Mouse (Mus musculus) CH12.LX (cell line): ENCODE measurements around the gene Itsn1. TPM values are rescaled to one million over a fixed set of nuclear protein-coding genes. Genes with fewer than 3 reads are reported as not detected.

Experiments
- DNase-seq: peaks from one replicate; pipeline ENCODE4 v3.0.0-alpha.2; 2013; ENCODE audit errors: extremely low read depth
- H3K27ac ChIP-seq: 2 replicates; pipeline ENCODE4 v1.5.1; 2012; ENCODE audit warnings: low read depth, mild to moderate bottlenecking, control low read depth, moderate library complexity; ENCODE audit not compliant: insufficient read depth
- H3K27me3 ChIP-seq: replicated peaks from 2 replicates; pipeline ENCODE3; 2012; ENCODE audit warnings: inconsistent platforms
- H3K36me3 ChIP-seq, 2 experiments: replicated peaks in 1 of 2; 2 replicates each; pipeline versions ENCODE3 to v1.6.1; 2012; ENCODE audit warnings: inconsistent platforms in 1 of 2, low read length in 1 of 2, mild to moderate bottlenecking in 1 of 2, mixed read lengths in 1 of 2, moderate library complexity in 1 of 2; ENCODE audit not compliant: control insufficient read depth in 1 of 2, insufficient read depth in 1 of 2
- H3K4me1 ChIP-seq, 2 experiments: 2 replicates each; pipeline ENCODE4 v1.6.1; 2012; ENCODE audit warnings: inconsistent platforms in 1 of 2, moderate library complexity in 1 of 2; ENCODE audit not compliant: insufficient read depth in 2 of 2, control insufficient read depth in 1 of 2
- H3K4me2 ChIP-seq: 2 replicates; pipeline ENCODE4 v1.6.1; 2012; ENCODE audit warnings: low read depth, mild to moderate bottlenecking, control low read depth; ENCODE audit not compliant: poor library complexity, insufficient read depth, severe bottlenecking
- H3K4me3 ChIP-seq, 3 experiments: fragments of 150-350 bp in 1 of 3; sonication (generic) in 1 of 3; replicated peaks in 1 of 3; 2 replicates each; pipeline versions ENCODE3 to v1.5.1; 2011 to 2012; ENCODE audit warnings: low read depth in 2 of 3, low read length in 2 of 3, mild to moderate bottlenecking in 2 of 3, moderate library complexity in 2 of 3, control low read depth in 1 of 3, improper control_type of control experiment in 1 of 3, inconsistent platforms in 1 of 3, mixed read lengths in 1 of 3; ENCODE audit not compliant: poor library complexity in 1 of 3
- H3K79me2 ChIP-seq: replicated peaks from 2 replicates; pipeline ENCODE4 v1.6.1; 2012; ENCODE audit warnings: mild to moderate bottlenecking, moderate library complexity; ENCODE audit not compliant: control insufficient read depth, poor library complexity, insufficient read depth, severe bottlenecking; ENCODE audit errors: extremely low read depth
- H3K9ac ChIP-seq: 2 replicates; pipeline ENCODE4 v1.6.1; 2012; ENCODE audit warnings: low read depth, mild to moderate bottlenecking, control low read depth, moderate library complexity; ENCODE audit not compliant: insufficient read depth
- H3K9me3 ChIP-seq: replicated peaks from 2 replicates; pipeline ENCODE3; 2012; ENCODE audit warnings: low read length, inconsistent platforms, mixed read lengths
- BHLHE40 ChIP-seq: IDR thresholded peaks from 2 replicates; pipeline ENCODE4 v1.6.1; 2011; ENCODE audit warnings: mild to moderate bottlenecking, low read depth, low read length, improper control_type of control experiment
- CHD1 ChIP-seq: IDR thresholded peaks from 2 replicates; pipeline ENCODE4 v1.6.1; 2012; ENCODE audit warnings: low read depth, low read length, improper control_type of control experiment, inconsistent platforms
- CTCF ChIP-seq, 2 experiments: IDR thresholded peaks in 1 of 2; conservative IDR thresholded peaks in 1 of 2; 2 replicates each; pipeline ENCODE4 v1.5.1; 2011 to 2012; ENCODE audit warnings: low read depth in 2 of 2, low read length in 2 of 2, improper control_type of control experiment in 1 of 2, inconsistent platforms in 1 of 2, mild to moderate bottlenecking in 1 of 2, moderate library complexity in 1 of 2
- ELF1 ChIP-seq: IDR thresholded peaks from 2 replicates; pipeline ENCODE4 v1.6.1; 2014; ENCODE audit warnings: low read depth, mild to moderate bottlenecking, inconsistent platforms, low read length, improper control_type of control experiment
- HCFC1 ChIP-seq: IDR thresholded peaks from 2 replicates; pipeline ENCODE4 v1.6.1; 2012; ENCODE audit warnings: low read depth, mild to moderate bottlenecking, inconsistent platforms, low read length, improper control_type of control experiment
- IRF4 ChIP-seq: IDR thresholded peaks from 2 replicates; pipeline ENCODE4 v1.6.1; 2014; ENCODE audit warnings: low read depth, mild to moderate bottlenecking, inconsistent platforms, low read length, improper control_type of control experiment
- MAFK ChIP-seq: IDR thresholded peaks from 2 replicates; pipeline ENCODE4 v1.6.1; 2011; ENCODE audit warnings: low read length, improper control_type of control experiment; ENCODE audit not compliant: insufficient replicate concordance
- MYC ChIP-seq: IDR thresholded peaks from 2 replicates; pipeline ENCODE4 v1.6.1; 2011; ENCODE audit warnings: low read depth, mild to moderate bottlenecking, improper control_type of control experiment, low read length
- NELFE ChIP-seq: IDR thresholded peaks from 2 replicates; pipeline ENCODE4 v1.6.1; 2011; ENCODE audit warnings: low read depth, low read length, improper control_type of control experiment
- NRF1 ChIP-seq: IDR thresholded peaks from 2 replicates; pipeline ENCODE4 v1.6.1; 2014; ENCODE audit warnings: low read depth, mild to moderate bottlenecking, inconsistent platforms, low read length, improper control_type of control experiment, moderate library complexity
- PAX5 ChIP-seq: IDR thresholded peaks from 2 replicates; pipeline ENCODE4 v1.6.1; 2012; ENCODE audit warnings: low read length, inconsistent platforms, mixed read lengths
- POLR2AphosphoS2 ChIP-seq: IDR thresholded peaks from 2 replicates; pipeline ENCODE4 v1.6.1; 2011; ENCODE audit warnings: low read depth, low read length, improper control_type of control experiment
- SIN3A ChIP-seq: IDR thresholded peaks from 2 replicates; pipeline ENCODE4 v1.6.1; 2012; ENCODE audit warnings: low read length, improper control_type of control experiment, inconsistent platforms
- TCF12 ChIP-seq: IDR thresholded peaks from 2 replicates; pipeline ENCODE4 v1.6.1; 2014; ENCODE audit warnings: low read depth, mild to moderate bottlenecking, inconsistent platforms, low read length, improper control_type of control experiment
- UBTF ChIP-seq: IDR thresholded peaks from 2 replicates; pipeline ENCODE4 v1.6.1; 2012; ENCODE audit warnings: low read depth, mild to moderate bottlenecking, inconsistent platforms, low read length, improper control_type of control experiment, moderate library complexity
- ZC3H11A ChIP-seq: IDR thresholded peaks from 2 replicates; pipeline ENCODE4 v1.6.1; 2012; ENCODE audit warnings: low read depth, mild to moderate bottlenecking, inconsistent platforms, low read length, improper control_type of control experiment
- ZKSCAN1 ChIP-seq: IDR thresholded peaks from 2 replicates; pipeline ENCODE4 v1.6.1; 2012; ENCODE audit warnings: low read depth, inconsistent platforms, low read length, improper control_type of control experiment, borderline replicate concordance
- dilution Hi-C: fragments of 300-500 bp; cut with MboI; formaldehyde crosslinking; loops from 2 replicates; pipeline ENCODE4 v1.14.3; 2020; ENCODE audit warnings: low sequenced_read_pairs; ENCODE audit not compliant: extremely low pct_unique_long_range_greater_than_20kb, extremely low pct_ligation_motif_present
- in situ Hi-C: fragments of 300-500 bp; cut with MboI; formaldehyde crosslinking; loops from 3 replicates; pipeline ENCODE4 v1.14.3; 2019; ENCODE audit warnings: low sequenced_read_pairs, low pct_ligation_motif_present, low pct_unique_long_range_greater_than_20kb, mixed read lengths
- polyA plus RNA-seq: library from polyadenylated mRNA; unstranded; fragments of >175 nt; gene quantifications from 2 replicates; pipeline ENCODE4 v1.2.1, GENCODE M21; 2012; ENCODE audit warnings: low read depth; ENCODE audit not compliant: insufficient read length
- total RNA-seq, 2 experiments: library from RNA; depleted of rRNA; stranded (reverse); fragments of 300-350 nt in 1 of 2; fragments of >200 nt in 1 of 2; gene quantifications; 2 replicates each; pipeline ENCODE4 v1.2.3; 2012 to 2014

The Itsn1 gene
- total and polyA plus RNA-seq, 3 experiments: 32.5 to 54.5 (median 46.3) TPM

DNA sequence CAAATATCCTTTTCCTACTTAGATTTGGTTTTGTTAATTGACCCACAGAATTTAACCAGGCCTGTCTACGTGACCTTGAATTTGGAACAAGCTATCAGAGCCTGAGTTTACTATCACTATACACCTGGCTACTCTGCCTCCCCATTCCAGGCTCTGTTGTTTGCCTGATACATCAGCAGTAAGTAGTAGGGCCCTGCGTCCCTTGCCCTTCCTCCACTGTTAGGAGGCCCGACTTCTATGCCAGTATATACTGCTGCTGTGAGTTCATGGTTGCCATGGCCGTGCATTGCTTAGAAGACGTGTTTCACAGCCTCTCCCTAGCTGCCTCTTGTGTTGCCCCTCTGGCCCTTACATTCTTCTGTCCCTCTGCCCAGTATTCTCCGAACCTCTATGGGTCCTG, 42.3 kb downstream of the Itsn1 start:
- DNase-seq: no peak
- Histone ChIP-seq H3K79me2 (peaks cover 12% of the 10 kb centered on the region), H3K9me3 (no peaks in the 10 kb centered on the region)
- in situ Hi-C loops: no loop called here
- no peak for TF ChIP-seq IRF4
- no peak for TF ChIP-seq POLR2AphosphoS2
- no peak for TF ChIP-seq PAX5
- TF ChIP-seq, all 38 proteins: peak for 0
- Histone ChIP-seq H3K4me3 (no peak overlapping the region), H3K27me3 (no peaks in the 10 kb centered on the region), H3K4me1 (peaks cover 0 to 14% of the 10 kb centered on the region in 2 experiments; a peak in 2 of 4 replicates), H3K4me2 (no peak overlapping the region), H3K27ac (no peak overlapping the region), H3K36me3 (peaks cover 0 to 9% of the 10 kb centered on the region in 2 experiments), H3K9ac (no peak overlapping the region)
- dilution Hi-C loops: no loop called here

DNA sequence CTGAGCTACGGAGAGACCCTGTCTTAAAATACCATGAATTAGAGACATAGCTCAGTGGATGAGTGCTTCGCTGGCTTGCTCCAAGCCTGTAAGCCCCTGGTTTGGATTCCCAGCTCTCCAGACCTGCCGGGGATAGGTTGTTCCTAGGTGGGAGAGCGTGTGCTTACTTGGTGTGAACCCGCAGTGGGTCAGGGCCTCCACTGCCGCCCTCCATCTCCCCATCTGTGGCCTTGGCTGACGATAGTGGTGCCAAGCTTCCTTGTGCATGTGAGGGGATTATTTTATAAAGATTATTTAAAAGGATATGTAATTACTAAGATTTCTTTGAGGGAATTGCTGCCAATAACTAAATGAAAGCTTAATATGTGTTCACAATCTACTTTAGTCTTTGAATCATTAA, 43.5 kb downstream of the Itsn1 start:
- TF ChIP-seq NRF1: no peak
- TF ChIP-seq MAFK: no peak
- TF ChIP-seq MYC: no peak
- no peak for TF ChIP-seq CHD1
- TF ChIP-seq SIN3A: no peak
- TF ChIP-seq ZKSCAN1: no peak
- TF ChIP-seq ZC3H11A: no peak
- TF ChIP-seq NELFE: no peak
- no peak for TF ChIP-seq PAX5
- no peak for TF ChIP-seq BHLHE40
- DNase-seq: no peak
- H3K4me3 ChIP-seq: no peak overlapping the region
- in situ Hi-C loops (no loop called here), dilution Hi-C loops (no loop called here)
- peaks cover 3 to 9% of the 10 kb centered on the region in 2 experiments; a peak in 2 of 4 replicates for H3K4me1 ChIP-seq
- no peak overlapping the region for H3K27ac ChIP-seq
- H3K36me3 ChIP-seq: peaks cover 0 to 9% of the 10 kb centered on the region in 2 experiments
- no peak overlapping the region for H3K9ac ChIP-seq
- no peak overlapping the region for H3K4me2 ChIP-seq
- peaks cover 16% of the 10 kb centered on the region for H3K79me2 ChIP-seq
- no peaks in the 10 kb centered on the region for H3K27me3 ChIP-seq
- no peaks in the 10 kb centered on the region for H3K9me3 ChIP-seq

DNA sequence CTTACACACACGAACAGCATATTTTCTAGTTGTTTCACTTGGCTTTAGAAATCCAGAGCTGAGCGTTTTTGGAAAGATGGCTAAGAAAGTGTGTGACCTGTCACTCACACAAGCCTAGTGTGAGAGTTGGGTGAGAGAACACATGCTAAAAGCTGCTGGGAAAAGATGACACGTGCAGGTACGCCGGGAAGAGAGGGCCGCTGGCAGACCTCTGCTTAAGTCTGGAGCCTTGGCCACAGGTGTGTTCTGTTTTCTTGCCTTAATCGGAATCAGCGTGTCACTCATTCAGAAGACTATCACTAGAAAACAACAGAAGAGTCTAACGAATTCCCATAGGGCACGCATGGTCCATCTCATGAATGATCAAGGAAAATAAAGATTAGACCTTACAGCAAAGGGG, 50.5 kb downstream of the Itsn1 start:
- DNase-seq: no peak
- Histone ChIP-seq H3K36me3 (peaks cover 9 to 19% of the 10 kb centered on the region in 2 experiments), H3K9me3 (no peaks in the 10 kb centered on the region), H3K4me2 (no peak overlapping the region), H3K79me2 (peaks cover 15% of the 10 kb centered on the region), H3K27ac (no peak overlapping the region), H3K27me3 (no peaks in the 10 kb centered on the region), H3K4me3 (no peak overlapping the region), H3K4me1 (peaks cover 21 to 54% of the 10 kb centered on the region in 2 experiments), H3K9ac (no peak overlapping the region)
- in situ Hi-C loops: no loop called here
- TF ChIP-seq HCFC1 (no peak), UBTF (no peak), CTCF (conservative IDR thresholded peaks at IDR 0.05 in 1 of 2, IDR thresholded peaks at IDR 0.05 in 1 of 2; ENCODE audit: low read depth in 2 of 2, low read length in 2 of 2) (no peak), BHLHE40 (no peak), TCF12 (no peak), ZC3H11A (no peak), ELF1 (no peak)
- dilution Hi-C loops: no loop called here
